Mouse (Mus musculus) spleen, adult 2 months (tissue): Measurements from ENCODE around the gene Pld4. TPM values are rescaled to one million over a fixed set of nuclear protein-coding genes. Genes with fewer than 3 reads are reported as not detected.
A peak's percentile ranks its signal among the peaks of the same experiment; 100 is the strongest.

Source experiments
- DNase-seq, 2 experiments: peaks; one replicate each; pipeline versions ENCODE4 v3.0.0 to v3.0.0-alpha.2; 2012 to 2021; ENCODE audit warnings: low spot score in 2 of 2, low read depth in 1 of 2
- H3K27ac ChIP-seq: fragments of 200-500 bp; 2 replicates; pipeline ENCODE4 v1.5.1; 2012; ENCODE audit warnings: low read length, inconsistent platforms; ENCODE audit not compliant: insufficient read depth
- H3K27me3 ChIP-seq: fragments of 200-500 bp; 2 replicates; pipeline ENCODE4 v1.6.1; 2012; ENCODE audit warnings: mild to moderate bottlenecking, moderate library complexity, low read length, inconsistent platforms; ENCODE audit not compliant: control insufficient read depth, insufficient read depth
- H3K36me3 ChIP-seq: fragments of 200-500 bp; 2 replicates; pipeline ENCODE4 v1.6.1; 2012; ENCODE audit warnings: mild to moderate bottlenecking, low read length, inconsistent platforms; ENCODE audit not compliant: control insufficient read depth, insufficient read depth
- H3K4me1 ChIP-seq: fragments of 200-500 bp; 2 replicates; pipeline ENCODE4 v1.6.1; 2011; ENCODE audit warnings: inconsistent platforms; ENCODE audit not compliant: control insufficient read depth, insufficient read depth, insufficient read length
- H3K4me3 ChIP-seq: fragments of 200-500 bp; 2 replicates; pipeline ENCODE4 v1.5.1; 2011; ENCODE audit warnings: mild to moderate bottlenecking, inconsistent platforms; ENCODE audit not compliant: insufficient read depth, insufficient read length; ENCODE audit errors: extremely low read depth
- CTCF ChIP-seq: fragments of 200-500 bp; IDR thresholded peaks from 2 replicates; pipeline ENCODE4 v1.5.1; 2011; ENCODE audit warnings: mild to moderate bottlenecking, inconsistent platforms; ENCODE audit not compliant: insufficient read depth, insufficient read length, insufficient replicate concordance; ENCODE audit errors: extremely low read depth
- POLR2A ChIP-seq: fragments of 200-500 bp; IDR thresholded peaks from 2 replicates; pipeline ENCODE4 v1.6.1; 2011; ENCODE audit warnings: low read depth, low read length, inconsistent platforms
- WGBS: fragments of 180-500 bp; shearing (Covaris S2); methylation state at CpG from one replicate; pipeline ENCODE4 v1.1.7; 2018; 5-methylcytosine and 5-hydroxymethylcytosine counted together
- polyA plus RNA-seq: library from polyadenylated mRNA; depleted of rRNA; stranded (reverse); fragments of >200 nt; gene quantifications from 2 replicates; pipeline ENCODE4 v1.2.3, GENCODE M21; 2012

The Pld4 gene
- polyA plus RNA-seq, 1 experiment = 332 TPM

GRCm38 (mm10) chr12:112755900-112756299 is 4.6 kb upstream of the Pld4 start:
- Histone ChIP-seq H3K4me1 (no peaks in the 10 kb centered on the region), H3K4me3 (no peak overlapping the region), H3K36me3 (no peaks in the 10 kb centered on the region), H3K27me3 (no peaks in the 10 kb centered on the region), H3K27ac (no peak overlapping the region)
- 44% methylated on average over 4 of the region's 4 CpGs for WGBS
- no peak for DNase-seq
- TF ChIP-seq CTCF (no peak), POLR2A (no peak)

- peak in 1 of 2 experiments; percentile 0 for DNase-seq
- H3K4me3 ChIP-seq = no peak overlapping the region
- no peaks in the 10 kb centered on the region for H3K27me3 ChIP-seq
- no peaks in the 10 kb centered on the region for H3K4me1 ChIP-seq
- no peak overlapping the region for H3K27ac ChIP-seq
- WGBS = 90% methylated on average over 5 of the region's 5 CpGs
- TF ChIP-seq POLR2A (no peak), CTCF (no peak)
- H3K36me3 ChIP-seq = no peaks in the 10 kb centered on the region
Measured at GRCm38 (mm10) chr12:112757896-112758295, 2.6 kb upstream of the Pld4 start.

- no peaks in the 10 kb centered on the region for H3K27me3 ChIP-seq
- TF ChIP-seq CTCF = no peak
- TF ChIP-seq POLR2A = no peak
- no peak overlapping the region for H3K27ac ChIP-seq
- peaks cover 8% of the 10 kb centered on the region for H3K36me3 ChIP-seq
- H3K4me1 ChIP-seq = no peaks in the 10 kb centered on the region
- peak in 1 of 2 experiments; percentile 2 for DNase-seq
- WGBS = 87% methylated on average over 3 of the region's 3 CpGs
- no peak overlapping the region for H3K4me3 ChIP-seq
Measured at GRCm38 (mm10) chr12:112759471-112759870, 984 bp upstream of the Pld4 start.

- WGBS = 29% methylated on average over 4 of the region's 4 CpGs
- H3K27me3 ChIP-seq = no peaks in the 10 kb centered on the region
- DNase-seq = peak in 1 of 2 experiments; percentile 22
- TF ChIP-seq POLR2A (no peak), CTCF (no peak)
- H3K4me1 ChIP-seq = no peaks in the 10 kb centered on the region
- peak overlapping the region; percentile 60 for H3K4me3 ChIP-seq
- peaks cover 15% of the 10 kb centered on the region for H3K36me3 ChIP-seq
- H3K27ac ChIP-seq = peak overlapping the region; percentile 87
Measured at GRCm38 (mm10) chr12:112761411-112761810, 956 bp downstream of the Pld4 start.

- Histone ChIP-seq H3K27me3 (no peaks in the 10 kb centered on the region), H3K36me3 (peaks cover 21% of the 10 kb centered on the region), H3K4me3 (peak overlapping the region; percentile 62), H3K4me1 (no peaks in the 10 kb centered on the region), H3K27ac (peak overlapping the region; percentile 87)
- WGBS = 26% methylated on average over 3 of the region's 3 CpGs
- TF ChIP-seq CTCF = no peak
- no peak for TF ChIP-seq POLR2A
- peak; percentile 58 to 69 for DNase-seq
Measured at GRCm38 (mm10) chr12:112762018-112762417, 1.6 kb downstream of the Pld4 start.

GRCm38 (mm10) chr12:112763176-112763575 is 2.7 kb downstream of the Pld4 start:
- H3K27me3 ChIP-seq = no peaks in the 10 kb centered on the region
- H3K36me3 ChIP-seq = peaks cover 28% of the 10 kb centered on the region
- H3K27ac ChIP-seq = no peak overlapping the region
- no peaks in the 10 kb centered on the region for H3K4me1 ChIP-seq
- TF ChIP-seq CTCF (no peak), POLR2A (no peak)
- WGBS = 87% methylated on average over 4 of the region's 4 CpGs
- no peak overlapping the region for H3K4me3 ChIP-seq
- peak in 1 of 2 experiments; percentile 2 for DNase-seq

GRCm38 (mm10) chr12:112764141-112764540 is 3.7 kb downstream of the Pld4 start:
- WGBS = 84% methylated on average over 5 of the region's 5 CpGs
- Histone ChIP-seq H3K36me3 (peaks cover 33% of the 10 kb centered on the region), H3K27me3 (no peaks in the 10 kb centered on the region), H3K4me3 (no peak overlapping the region), H3K4me1 (no peaks in the 10 kb centered on the region), H3K27ac (no peak overlapping the region)
- TF ChIP-seq CTCF (no peak), POLR2A (no peak)
- peak in 1 of 2 experiments; percentile 1 for DNase-seq

- Histone ChIP-seq H3K27me3 (no peaks in the 10 kb centered on the region), H3K27ac (no peak overlapping the region), H3K36me3 (peaks cover 33% of the 10 kb centered on the region), H3K4me1 (no peaks in the 10 kb centered on the region), H3K4me3 (no peak overlapping the region)
- TF ChIP-seq POLR2A (no peak), CTCF (no peak)
- DNase-seq = no peak
- 85% methylated on average over 7 of the region's 7 CpGs for WGBS
Measured at GRCm38 (mm10) chr12:112764991-112765390, 4.5 kb downstream of the Pld4 start.
